In the genomic region with DNA sequence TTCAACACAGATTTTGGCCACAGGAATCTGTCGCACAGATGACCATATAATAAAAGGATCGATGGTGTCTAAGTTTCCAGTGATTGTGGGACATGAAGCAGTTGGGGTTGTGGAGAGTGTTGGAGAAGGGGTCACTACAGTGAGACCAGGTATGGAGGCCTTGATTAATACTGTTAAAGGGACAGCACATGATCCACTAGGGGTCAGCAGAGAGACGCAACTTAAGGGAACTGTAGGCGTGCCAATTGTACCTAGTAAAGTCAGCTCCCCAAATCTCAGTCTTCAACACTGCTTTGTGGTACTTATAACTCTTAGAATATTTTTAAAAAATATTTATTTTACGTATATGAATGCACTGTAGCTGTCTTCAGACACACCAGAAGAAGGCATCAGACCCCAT, we compare ENCODE assay signal across 9 mouse cellular contexts. TPM values are rescaled to one million over a fixed set of nuclear protein-coding genes. Genes with fewer than 3 reads are reported as not detected.
A peak's percentile ranks its signal among the peaks of the same experiment; 100 is the strongest.
DNase-seq lines count a peak whose midpoint lies in the region; ATAC-seq and TF ChIP-seq lines count a peak whose summit lies in the region.
"Had no signal": no experiment of that assay in that cellular context is flagged by ENCODE, and none has a peak within 500 bp of the region (broad histone marks: within the 10 kb centered on the region; RNA-seq: fewer than 3 reads in every experiment).

No protein-coding gene starts in this region.

- peak; percentile 64 for TF ChIP-seq CTCF in midbrain, postnatal 0 days (IDR thresholded peaks at IDR 0.05)

- H3K27me3 ChIP-seq in limb, embryonic 12.5 days: no peaks in the 10 kb centered on the region
- H3K27me3 ChIP-seq in midbrain, postnatal 0 days (ENCODE audit: insufficient read depth, low read length): no peaks in the 10 kb centered on the region

- H3K27ac ChIP-seq in limb, embryonic 12.5 days: no peak overlapping the region
- H3K27ac ChIP-seq in midbrain, postnatal 0 days (ENCODE audit: low read depth, low read length): no peak overlapping the region

- 46% methylated on average over 5 of the region's 5 CpGs for WGBS in limb, embryonic 12.5 days
- WGBS in midbrain, postnatal 0 days: 60% methylated on average over 5 of the region's 5 CpGs

- H3K9me3 ChIP-seq in limb, embryonic 12.5 days: no peaks in the 10 kb centered on the region
- no peaks in the 10 kb centered on the region for H3K9me3 ChIP-seq in midbrain, postnatal 0 days (ENCODE audit: low read length)

- H3K36me3 ChIP-seq in limb, embryonic 12.5 days: no peaks in the 10 kb centered on the region
- no peaks in the 10 kb centered on the region for H3K36me3 ChIP-seq in midbrain, postnatal 0 days (ENCODE audit: insufficient read depth, low read length)

- H3K4me3 ChIP-seq in limb, embryonic 12.5 days (replicated peaks): no peak overlapping the region
- H3K4me3 ChIP-seq in midbrain, postnatal 0 days (ENCODE audit: low read depth, low read length): no peak overlapping the region
- H3K4me3 ChIP-seq: erythroblast, embryonic 14.5 days had no signal

- no peak overlapping the region for H3K4me2 ChIP-seq in limb, embryonic 12.5 days
- H3K4me2 ChIP-seq in midbrain, postnatal 0 days (ENCODE audit: low read depth, low read length, poor library complexity, severe bottlenecking): no peak overlapping the region

- peak; percentile 84 for DNase-seq in urinary bladder, postnatal 14 days (ENCODE audit: low spot score)
- DNase-seq in urinary bladder, adult 2 months (ENCODE audit: low spot score): no peak
- peak; percentile 9 for DNase-seq in cerebellum, adult 11 months
- DNase-seq in frontal cortex, adult 2 months (ENCODE audit: extremely low spot score in 1 of 2, low spot score in 1 of 2): peak; percentile 19 to 78
- DNase-seq in kidney, adult 11 months: peak; percentile 63
- DNase-seq in midbrain, postnatal 0 days (ENCODE audit: low spot score): peak; percentile 71
- DNase-seq in thymus, postnatal 14 days: peak; percentile 70

- no peak overlapping the region for H3K9ac ChIP-seq in limb, embryonic 12.5 days (replicated peaks)
- no peak overlapping the region for H3K9ac ChIP-seq in midbrain, postnatal 0 days (replicated peaks; ENCODE audit: low read length, poor library complexity, severe bottlenecking)

- H3K4me1 ChIP-seq in limb, embryonic 12.5 days (replicated peaks): no peaks in the 10 kb centered on the region
- H3K4me1 ChIP-seq in midbrain, postnatal 0 days (ENCODE audit: insufficient read depth, low read length): no peaks in the 10 kb centered on the region

- ATAC-seq in limb, embryonic 12.5 days (ENCODE audit: insufficient number of reproducible peaks, insufficient read depth, low FRiP score, low TSS enrichment, low read depth): peak; percentile 68; the same call in 1 of the 2 replicates
- no peak for ATAC-seq in midbrain, postnatal 0 days (ENCODE audit: low FRiP score)

RNA-seq across cellular contexts. Expression of a gene that starts 5.4 kb away (rescaled TPM):
- polyA plus RNA-seq in urinary bladder, adult 2 months (2012; rRNA removed): 19.4 and 28.9 TPM in 2 replicates
- polyA plus RNA-seq in frontal cortex, adult 2 months (2012; rRNA removed): 0.02 TPM in 1 of 2 replicates, not detected in the other
- 0.10 and 0.20 TPM in 2 replicates for polyA plus RNA-seq in limb, embryonic 12.5 days (2016; fragmentation: Nextera tagmentation; extraction: Ambion mirVana)
- 0.99 and 3.2 TPM in 2 replicates for total RNA-seq in midbrain, postnatal 0 days (2014; rRNA removed)
- 1.5 and 2.0 TPM in 2 replicates for polyA plus RNA-seq in midbrain, postnatal 0 days (2015; fragmentation: Nextera tagmentation; extraction: Ambion mirVana)
- polyA plus RNA-seq: erythroblast, embryonic 14.5 days had no signal

RNA-seq across cellular contexts. Expression of a gene that starts 29.3 kb away (rescaled TPM):
- polyA plus RNA-seq in urinary bladder, adult 2 months (2012; rRNA removed): 0.03 TPM in 1 of 2 replicates, not detected in the other
- not detected in 2 replicates for polyA plus RNA-seq in frontal cortex, adult 2 months (2012; rRNA removed)
- polyA plus RNA-seq in limb, embryonic 12.5 days (2016; fragmentation: Nextera tagmentation; extraction: Ambion mirVana): not detected in 2 replicates
- total RNA-seq in midbrain, postnatal 0 days (2014; rRNA removed): not detected in 2 replicates
- polyA plus RNA-seq in midbrain, postnatal 0 days (2015; fragmentation: Nextera tagmentation; extraction: Ambion mirVana): not detected in 2 replicates
- polyA plus RNA-seq: erythroblast, embryonic 14.5 days had no signal

RNA-seq across cellular contexts. Expression of a gene that starts 37.8 kb away (rescaled TPM):
- polyA plus RNA-seq in urinary bladder, adult 2 months (2012; rRNA removed): 754 and 825 TPM in 2 replicates
- 1.6 and 1.8 TPM in 2 replicates for polyA plus RNA-seq in frontal cortex, adult 2 months (2012; rRNA removed)
- 1.8 and 2.7 TPM in 2 replicates for polyA plus RNA-seq in limb, embryonic 12.5 days (2016; fragmentation: Nextera tagmentation; extraction: Ambion mirVana)
- total RNA-seq in midbrain, postnatal 0 days (2014; rRNA removed): 0.80 and 4.2 TPM in 2 replicates
- 3.2 and 4.0 TPM in 2 replicates for polyA plus RNA-seq in midbrain, postnatal 0 days (2015; fragmentation: Nextera tagmentation; extraction: Ambion mirVana)
- polyA plus RNA-seq: erythroblast, embryonic 14.5 days had no signal

Comparison
In these comparisons a context has a peak if more than half of its experiments do, and no peak if none do; other contexts are left out.
1. RNA of a gene that starts 37.8 kb away (polyA plus RNA-seq): 754 to 825 TPM in urinary bladder, adult 2 months; 3.2 to 4.0 TPM in midbrain, postnatal 0 days, 1.8 to 2.7 TPM in limb, embryonic 12.5 days and 1.6 to 1.8 TPM in frontal cortex, adult 2 months; every median in the first group is over 100 times any median in the second.